Mouse (Mus musculus) liver, adult (tissue): Measurements from ENCODE around the gene Rfx1.

ENCODE experiments used
- GATA4 ChIP-seq: IDR thresholded peaks from 2 replicates; pipeline ENCODE4 v1.6.1; 2014; ENCODE audit warnings: mild to moderate bottlenecking, low read length; ENCODE audit not compliant: insufficient replicate concordance

Gene Rfx1

DNA sequence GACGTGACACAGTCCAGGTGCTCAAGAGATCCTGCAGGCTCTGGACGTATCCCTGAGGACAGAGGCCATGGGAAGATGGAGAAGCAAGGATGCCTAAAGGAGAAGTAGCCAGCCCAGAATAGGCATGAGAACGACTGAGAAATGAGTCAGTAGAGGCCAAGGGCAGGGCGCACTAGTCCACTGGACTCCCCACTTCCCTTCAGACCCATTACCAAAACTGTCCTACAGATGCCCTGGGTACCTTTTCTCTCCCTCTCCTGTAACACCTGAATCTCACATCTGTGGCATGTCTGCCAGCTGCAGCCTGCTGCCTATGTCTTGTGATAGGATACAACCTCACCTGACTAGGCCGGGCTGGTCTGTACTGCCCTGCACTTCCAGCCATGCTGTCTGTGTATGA, 3.6 kb downstream of the Rfx1 start:
- no peak for TF ChIP-seq GATA4

- no peak for TF ChIP-seq GATA4
Measured at GRCm38 (mm10) chr8:84070667-84071066, 4.0 kb downstream of the Rfx1 start.

- TF ChIP-seq GATA4, result no peak
Measured at GRCm38 (mm10) chr8:84071921-84072320, 5.3 kb downstream of the Rfx1 start.

DNA sequence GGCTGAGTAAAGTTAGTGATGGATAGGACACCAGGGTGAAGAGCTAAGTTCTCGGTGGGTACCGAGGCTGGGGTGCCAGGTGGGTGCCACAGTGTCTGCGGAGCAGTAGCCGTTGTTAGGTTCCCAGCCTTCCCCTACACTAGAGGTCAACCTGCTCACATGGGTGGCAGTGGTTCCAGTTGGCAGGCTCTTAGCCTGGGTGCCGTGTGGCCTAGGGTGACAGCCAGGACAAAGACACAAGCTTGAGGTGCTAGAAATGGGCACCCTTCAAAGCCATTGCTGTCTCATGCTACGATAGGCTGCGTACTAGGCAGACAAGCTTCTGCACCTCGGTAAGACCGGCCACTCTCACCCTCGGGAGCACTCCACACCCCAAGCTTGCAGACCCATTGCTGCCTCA, 5.7 kb downstream of the Rfx1 start:
- TF ChIP-seq GATA4, result no peak

DNA sequence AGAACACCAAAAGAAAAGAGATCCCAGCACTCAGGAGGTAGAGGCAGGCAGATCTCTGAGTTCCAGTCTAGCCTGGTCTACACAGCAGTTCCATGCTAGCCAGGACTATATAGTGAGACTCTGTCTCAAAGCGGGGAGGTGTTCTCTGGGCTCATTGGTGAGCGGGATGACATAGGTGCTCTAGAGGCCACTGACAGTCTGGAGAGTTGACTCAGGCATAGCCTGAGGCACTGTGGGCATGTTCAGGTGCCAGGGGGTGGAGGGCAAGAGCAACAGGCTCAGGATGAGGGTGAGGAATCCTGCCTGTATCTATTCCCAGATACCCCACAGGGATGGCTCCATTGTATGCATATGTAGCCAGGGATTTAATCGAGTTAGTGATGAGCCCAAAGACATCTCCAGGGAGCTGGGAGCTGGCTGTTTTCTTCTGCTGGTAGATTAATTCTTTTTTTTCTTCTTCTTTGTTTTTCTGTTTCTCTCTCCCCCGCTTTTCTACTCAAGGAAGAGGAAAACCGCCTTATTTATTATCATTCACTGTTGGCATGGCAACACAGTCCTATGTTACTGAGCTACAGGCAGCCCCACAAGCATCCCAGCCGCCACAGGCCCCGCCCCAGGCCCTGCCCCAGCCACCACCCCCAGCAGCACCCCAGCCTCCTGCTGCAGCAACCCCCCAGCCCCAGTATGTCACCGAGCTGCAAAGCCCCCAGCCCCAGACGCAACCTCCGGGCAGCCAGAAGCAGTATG, 6.8 kb downstream of the Rfx1 start:
- TF ChIP-seq GATA4, result no peak

- TF ChIP-seq GATA4, result no peak
Measured at GRCm38 (mm10) chr8:84076412-84076811, 9.8 kb downstream of the Rfx1 start.

- no peak for TF ChIP-seq GATA4
Measured at GRCm38 (mm10) chr8:84076849-84077248, 10.2 kb downstream of the Rfx1 start.

GRCm38 (mm10) chr8:84079206-84079605, 12.6 kb downstream of the Rfx1 start:
- no peak for TF ChIP-seq GATA4

GRCm38 (mm10) chr8:84083829-84084241, 17.2 kb downstream of the Rfx1 start:
- peak; percentile 23; the same call in 1 of the 2 replicates for TF ChIP-seq GATA4

- TF ChIP-seq GATA4, result no peak; the same call in 1 of the 2 replicates
Measured at GRCm38 (mm10) chr8:84084341-84085115, 17.9 kb downstream of the Rfx1 start.

- no peak for TF ChIP-seq GATA4
Measured at GRCm38 (mm10) chr8:84087156-84087555, 20.5 kb downstream of the Rfx1 start.

- TF ChIP-seq GATA4, result no peak
Measured at GRCm38 (mm10) chr8:84087821-84088220, 21.2 kb downstream of the Rfx1 start.

GRCm38 (mm10) chr8:84089277-84089676, 22.6 kb downstream of the Rfx1 start:
- no peak for TF ChIP-seq GATA4

- no peak for TF ChIP-seq GATA4
Measured at GRCm38 (mm10) chr8:84090585-84090984, 24.0 kb downstream of the Rfx1 start.

GRCm38 (mm10) chr8:84096061-84096460, 29.4 kb downstream of the Rfx1 start:
- TF ChIP-seq GATA4, result no peak

GRCm38 (mm10) chr8:84098376-84098775, 31.7 kb downstream of the Rfx1 start:
- TF ChIP-seq GATA4, result no peak

DNA sequence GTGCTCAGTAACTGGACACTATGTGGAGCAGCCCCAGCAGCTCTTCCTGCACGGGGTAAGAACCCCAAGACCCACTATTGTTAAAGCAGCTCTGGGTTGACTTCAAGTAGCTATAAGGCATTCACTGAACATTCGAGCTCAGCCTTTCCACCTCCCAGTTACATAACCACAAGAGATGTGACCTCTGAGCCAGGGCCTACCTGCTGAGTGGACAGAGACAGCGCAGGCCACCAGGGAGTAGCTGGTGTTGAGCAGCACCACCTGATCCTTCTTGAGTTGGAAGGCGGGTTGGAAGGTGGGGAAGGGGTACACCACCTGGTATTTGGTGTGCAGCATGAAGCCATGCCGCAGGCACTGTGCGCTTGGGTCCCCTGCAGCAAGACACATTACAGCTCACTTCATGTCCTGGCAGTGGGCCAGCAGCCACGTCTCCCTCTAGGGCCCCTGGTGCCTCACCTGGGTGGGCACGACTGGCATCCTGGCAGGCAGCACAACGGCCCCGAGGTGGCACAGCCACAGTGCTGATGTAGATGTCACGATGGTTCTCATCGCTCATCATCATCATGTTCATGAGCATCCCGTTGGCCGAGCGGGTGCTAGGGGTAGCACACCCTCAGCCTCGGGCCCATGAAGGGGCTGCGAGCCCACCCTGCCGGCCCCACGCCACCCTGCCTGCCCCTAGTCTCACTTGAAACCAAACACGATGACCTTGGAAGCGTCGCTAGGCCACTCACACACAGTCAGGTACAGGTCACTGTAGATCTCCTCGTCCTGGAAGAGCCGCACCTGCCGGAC, 35.0 kb downstream of the Rfx1 start:
- no peak for TF ChIP-seq GATA4
